Mouse (Mus musculus) liver, embryonic 13.5 days (tissue): ENCODE measurements at regions not wholly inside any gene's neighbourhood (a gene's known extent, or its start where the extent isn't known, plus 50 kb on each side); places are given as distances from the start of the nearest gene placed in this dataset.

Source experiments
- ATAC-seq: fragments of 200-750 bp; cut with Nextera tagmentation; 2 replicates; pipeline ENCODE4 v1.8.0; 2017; ENCODE audit warnings: low read depth, mild to moderate bottlenecking, moderate number of reproducible peaks, moderate library complexity
- DNase-seq: peaks from one replicate; pipeline ENCODE4 v3.0.0; 2022
- H3K27ac ChIP-seq: fragments of 300-500 bp; sonication (generic); 2 replicates; pipeline ENCODE4 v1.5.1; 2015; ENCODE audit warnings: moderate library complexity, mild to moderate bottlenecking, inconsistent platforms
- H3K27me3 ChIP-seq: fragments of 300-500 bp; sonication (generic); 2 replicates; pipeline ENCODE4 v1.6.1; 2015; ENCODE audit warnings: mild to moderate bottlenecking, inconsistent platforms
- H3K36me3 ChIP-seq: fragments of 300-500 bp; sonication (generic); 2 replicates; pipeline ENCODE4 v1.6.1; 2015; ENCODE audit warnings: mild to moderate bottlenecking, inconsistent platforms
- H3K4me1 ChIP-seq: fragments of 300-500 bp; sonication (generic); replicated peaks from 2 replicates; pipeline ENCODE4 v1.6.1; 2015; ENCODE audit warnings: inconsistent platforms
- H3K4me2 ChIP-seq: fragments of 300-500 bp; sonication (generic); 2 replicates; pipeline ENCODE4 v1.6.1; 2015; ENCODE audit warnings: inconsistent platforms, mild to moderate bottlenecking, moderate library complexity
- H3K4me3 ChIP-seq: fragments of 300-500 bp; sonication (generic); replicated peaks from 2 replicates; pipeline ENCODE4 v1.5.1; 2015; ENCODE audit warnings: mild to moderate bottlenecking, inconsistent platforms
- H3K9ac ChIP-seq: fragments of 300-500 bp; sonication (generic); 2 replicates; pipeline ENCODE4 v1.6.1; 2015; ENCODE audit warnings: mild to moderate bottlenecking, inconsistent platforms
- H3K9me3 ChIP-seq: fragments of 300-500 bp; sonication (generic); replicated peaks from 2 replicates; pipeline ENCODE4 v1.6.1; 2016; ENCODE audit warnings: inconsistent platforms
- WGBS: fragments of 180-500 bp; shearing (Covaris S2); methylation state at CpG from one replicate; pipeline ENCODE4 v1.1.7; 2015; ENCODE audit not compliant: insufficient replicate concordance; 5-methylcytosine and 5-hydroxymethylcytosine counted together

GRCm38 (mm10) chr11:114229196-114229595 is 162.3 kb upstream of the Sdk2 start:
- H3K36me3 ChIP-seq = no peaks in the 10 kb centered on the region
- no peak overlapping the region for H3K4me3 ChIP-seq
- WGBS = 66% methylated on average over 6 of the region's 6 CpGs
- H3K4me2 ChIP-seq = no peak overlapping the region
- ATAC-seq (no peak), DNase-seq (no peak)
- H3K27ac ChIP-seq = no peak overlapping the region
- no peak overlapping the region for H3K9ac ChIP-seq
- H3K4me1 ChIP-seq = no peaks in the 10 kb centered on the region
- H3K9me3 ChIP-seq = no peaks in the 10 kb centered on the region
- H3K27me3 ChIP-seq = no peaks in the 10 kb centered on the region

DNA sequence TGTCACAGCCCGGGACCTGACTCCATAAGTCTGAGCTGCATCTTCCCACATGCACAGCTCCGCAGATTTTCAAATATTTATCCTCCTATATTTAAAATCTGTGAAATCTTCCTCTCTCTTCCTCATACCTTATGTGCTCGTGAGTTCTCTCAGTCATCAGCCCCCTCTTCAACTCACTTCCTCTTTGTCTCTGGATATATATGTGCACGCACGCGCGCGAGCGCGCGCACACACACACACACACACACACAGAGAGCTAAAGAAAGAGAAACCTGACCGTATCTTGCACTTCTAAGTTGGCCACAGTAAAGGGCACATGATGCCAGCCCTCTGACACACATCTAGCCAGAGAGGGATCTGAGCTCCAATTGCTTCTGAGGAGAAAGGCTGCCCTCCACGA is 159.7 kb upstream of the Sdk2 start:
- 66% methylated on average over 13 of the region's 13 CpGs for WGBS
- H3K4me1 ChIP-seq = no peaks in the 10 kb centered on the region
- no peaks in the 10 kb centered on the region for H3K9me3 ChIP-seq
- H3K4me3 ChIP-seq = no peak overlapping the region
- H3K27me3 ChIP-seq = no peaks in the 10 kb centered on the region
- DNase-seq (no peak), ATAC-seq (no peak)
- H3K9ac ChIP-seq = no peak overlapping the region
- no peak overlapping the region for H3K4me2 ChIP-seq
- no peaks in the 10 kb centered on the region for H3K36me3 ChIP-seq
- no peak overlapping the region for H3K27ac ChIP-seq

GRCm38 (mm10) chr11:114224706-114225105 is 157.9 kb upstream of the Sdk2 start:
- ATAC-seq (no peak), DNase-seq (no peak)
- no peaks in the 10 kb centered on the region for H3K27me3 ChIP-seq
- 53% methylated on average over 2 of the region's 2 CpGs for WGBS
- no peak overlapping the region for H3K9ac ChIP-seq
- H3K36me3 ChIP-seq = no peaks in the 10 kb centered on the region
- no peak overlapping the region for H3K4me2 ChIP-seq
- H3K4me3 ChIP-seq = no peak overlapping the region
- H3K27ac ChIP-seq = no peak overlapping the region
- H3K4me1 ChIP-seq = no peaks in the 10 kb centered on the region
- no peaks in the 10 kb centered on the region for H3K9me3 ChIP-seq

DNA sequence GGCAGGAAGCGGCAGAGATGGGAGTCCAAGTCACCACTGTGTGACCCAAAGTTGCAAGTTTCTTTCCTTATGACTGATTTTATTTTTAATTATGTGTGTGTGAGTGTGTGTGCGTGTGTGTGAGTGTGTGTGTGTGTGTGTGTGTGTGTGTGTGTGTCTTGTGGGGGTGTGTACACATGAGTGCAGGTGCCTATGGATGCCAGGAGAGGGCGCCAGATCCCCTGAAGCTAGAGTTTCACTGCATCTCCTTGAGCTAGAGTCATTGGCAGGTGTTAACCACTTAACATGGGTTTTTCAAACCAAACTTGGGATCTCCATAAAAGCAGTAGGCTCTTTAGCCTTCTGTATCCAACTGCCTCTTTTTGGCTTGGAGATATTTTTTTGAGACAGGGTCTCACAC is 156.2 kb upstream of the Sdk2 start:
- ATAC-seq (no peak), DNase-seq (no peak)
- H3K36me3 ChIP-seq = no peaks in the 10 kb centered on the region
- H3K9me3 ChIP-seq = no peaks in the 10 kb centered on the region
- H3K27ac ChIP-seq = no peak overlapping the region
- no peaks in the 10 kb centered on the region for H3K4me1 ChIP-seq
- no peak overlapping the region for H3K9ac ChIP-seq
- WGBS = 49% methylated on average over 3 of the region's 3 CpGs
- no peak overlapping the region for H3K4me3 ChIP-seq
- H3K27me3 ChIP-seq = peaks cover under 1% of the 10 kb centered on the region; the same call in 1 of the 2 replicates
- no peak overlapping the region for H3K4me2 ChIP-seq

GRCm38 (mm10) chr11:114220466-114220865 is 153.6 kb upstream of the Sdk2 start:
- ATAC-seq (no peak), DNase-seq (no peak)
- Histone ChIP-seq H3K4me1 (peaks cover 6% of the 10 kb centered on the region), H3K4me3 (no peak overlapping the region), H3K9me3 (no peaks in the 10 kb centered on the region), H3K9ac (no peak overlapping the region), H3K4me2 (no peak overlapping the region), H3K36me3 (no peaks in the 10 kb centered on the region), H3K27ac (no peak overlapping the region), H3K27me3 (peaks cover 18% of the 10 kb centered on the region)
- 58% methylated on average over 2 of the region's 2 CpGs for WGBS

DNA sequence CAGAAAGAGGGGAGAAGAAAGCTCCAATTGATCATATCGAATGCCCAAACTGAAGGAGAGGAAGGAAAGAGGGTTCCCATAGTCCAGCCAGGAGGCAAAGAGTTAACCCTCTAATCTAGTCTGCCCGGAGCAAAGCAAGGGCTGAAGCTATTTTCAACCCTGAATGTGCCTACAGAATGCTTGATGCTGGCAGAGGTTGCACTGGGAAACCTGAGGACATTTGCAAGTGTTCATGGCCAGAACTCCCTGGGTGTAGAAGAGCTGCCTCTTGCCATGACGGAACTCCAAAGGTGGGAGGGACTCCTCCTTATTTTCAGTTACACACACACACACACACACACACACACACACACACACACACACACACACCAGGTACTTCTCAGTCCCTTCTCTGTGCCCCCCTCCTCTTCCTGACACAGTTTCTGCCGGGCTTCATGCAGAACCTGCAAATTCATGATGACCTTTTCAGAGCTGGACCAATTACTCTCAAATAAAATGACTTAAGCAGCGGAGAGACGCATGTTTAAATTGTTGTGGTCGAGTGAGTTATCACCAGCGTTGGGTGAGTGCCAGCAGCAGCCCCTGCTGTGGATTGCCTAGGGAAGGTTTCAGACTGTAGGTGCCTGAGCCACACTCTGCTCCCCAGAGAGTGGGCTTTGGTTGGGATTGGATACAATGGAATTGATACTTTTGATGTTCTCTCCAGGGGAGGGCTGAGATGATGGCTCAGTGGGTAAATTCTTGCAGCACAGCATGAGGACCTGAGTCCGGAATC is 152.1 kb upstream of the Sdk2 start:
- H3K27me3 ChIP-seq = peaks cover 18% of the 10 kb centered on the region
- no peak overlapping the region for H3K4me2 ChIP-seq
- peaks cover 6% of the 10 kb centered on the region for H3K4me1 ChIP-seq
- ATAC-seq (no peak), DNase-seq (no peak)
- no peak overlapping the region for H3K9ac ChIP-seq
- H3K4me3 ChIP-seq = no peak overlapping the region
- no peaks in the 10 kb centered on the region for H3K36me3 ChIP-seq
- 35% methylated on average over 9 of the region's 9 CpGs for WGBS
- H3K9me3 ChIP-seq = no peaks in the 10 kb centered on the region
- no peak overlapping the region for H3K27ac ChIP-seq

DNA sequence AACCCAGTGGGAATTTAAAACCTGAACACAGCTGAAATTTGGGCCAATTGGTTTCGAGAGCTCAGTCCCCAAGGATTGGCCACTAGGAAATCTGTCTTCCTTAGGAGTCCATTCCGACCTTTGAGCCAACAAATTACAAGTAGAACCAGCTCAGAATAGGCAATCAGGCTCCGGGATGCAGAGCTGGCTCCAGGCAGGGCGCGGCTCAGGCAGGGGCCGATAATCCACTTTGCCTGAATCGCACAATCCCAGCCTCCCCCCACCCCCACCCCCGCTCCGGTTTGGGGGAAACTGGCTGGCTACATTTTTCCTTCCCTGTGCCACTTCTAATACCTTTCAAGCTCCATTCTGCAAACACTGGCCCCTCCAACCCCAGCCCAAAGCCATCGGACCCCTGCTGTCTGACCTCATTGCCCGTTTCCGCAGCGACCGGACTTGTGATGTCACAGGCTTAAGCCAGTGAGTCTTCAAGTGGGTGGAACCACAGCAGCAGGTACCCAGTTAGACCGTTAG is 150.5 kb upstream of the Sdk2 start:
- peak overlapping the region; percentile 28; the same call in 1 of the 2 replicates for H3K4me3 ChIP-seq
- WGBS = 8% methylated on average over 15 of the region's 15 CpGs
- DNase-seq = no peak

GRCm38 (mm10) chr11:114216493-114216892 is 149.6 kb upstream of the Sdk2 start:
- 8% methylated on average over 7 of the region's 7 CpGs for WGBS
- ATAC-seq = no peak
- DNase-seq = no peak
- H3K9ac ChIP-seq = no peak overlapping the region
- no peak overlapping the region for H3K4me3 ChIP-seq
- H3K27me3 ChIP-seq = peaks cover 18% of the 10 kb centered on the region
- no peaks in the 10 kb centered on the region for H3K36me3 ChIP-seq
- H3K9me3 ChIP-seq = no peaks in the 10 kb centered on the region
- H3K4me1 ChIP-seq = peaks cover 6% of the 10 kb centered on the region
- H3K4me2 ChIP-seq = no peak overlapping the region
- no peak overlapping the region for H3K27ac ChIP-seq

More for the DNA sequence above, 150.5 kb upstream of the Sdk2 start:
- Histone ChIP-seq H3K4me1 (peaks cover 6% of the 10 kb centered on the region), H3K9ac (no peak overlapping the region), H3K27me3 (peaks cover 18% of the 10 kb centered on the region), H3K36me3 (no peaks in the 10 kb centered on the region), H3K27ac (no peak overlapping the region), H3K9me3 (no peaks in the 10 kb centered on the region), H3K4me2 (peak overlapping the region; percentile 41)
- no peak for ATAC-seq

- Histone ChIP-seq H3K27me3 (peaks cover 18% of the 10 kb centered on the region), H3K9ac (no peak overlapping the region), H3K4me3 (no peak overlapping the region), H3K4me2 (no peak overlapping the region), H3K27ac (no peak overlapping the region), H3K4me1 (peaks cover 6% of the 10 kb centered on the region), H3K9me3 (no peaks in the 10 kb centered on the region), H3K36me3 (no peaks in the 10 kb centered on the region)
- ATAC-seq (no peak), DNase-seq (no peak)
- whole genome bisulfite sequencing = 70% methylated on average over 8 of the region's 8 CpGs
Observed at GRCm38 (mm10) chr11:114215256-114215655, 148.4 kb upstream of the Sdk2 start.

DNA sequence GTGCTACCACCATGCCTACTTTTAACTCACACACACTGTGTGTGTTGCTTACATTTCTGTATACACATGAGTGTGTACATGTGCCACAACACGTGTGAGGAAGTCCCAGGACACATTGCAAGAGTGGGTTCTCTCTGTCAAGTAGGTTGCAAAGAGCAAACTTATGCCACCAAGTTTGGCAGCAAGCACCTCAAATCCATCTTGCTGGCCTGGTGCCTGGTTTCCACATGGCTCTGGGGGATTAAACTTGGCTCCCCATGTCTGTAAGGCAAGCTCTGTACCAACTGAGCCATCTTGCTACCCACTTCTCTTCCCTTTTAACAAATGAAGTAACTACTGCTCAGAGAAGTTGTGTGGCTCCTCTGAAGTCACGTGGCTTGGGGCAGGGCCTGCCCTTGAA is 145.3 kb upstream of the Sdk2 start:
- no peak for DNase-seq
- H3K4me3 ChIP-seq = no peak overlapping the region
- WGBS = 23% methylated on average over 2 of the region's 2 CpGs

GRCm38 (mm10) chr11:114205192-114205591 is 138.3 kb upstream of the Sdk2 start:
- Histone ChIP-seq H3K4me1 (no peaks in the 10 kb centered on the region; the same call in 1 of the 2 replicates), H3K9me3 (no peaks in the 10 kb centered on the region), H3K36me3 (no peaks in the 10 kb centered on the region), H3K9ac (no peak overlapping the region), H3K27me3 (no peaks in the 10 kb centered on the region), H3K4me3 (no peak overlapping the region), H3K4me2 (no peak overlapping the region), H3K27ac (no peak overlapping the region)
- ATAC-seq = no peak
- 35% methylated on average over 2 of the region's 2 CpGs for WGBS
- no peak for DNase-seq

More for the DNA sequence above, 145.3 kb upstream of the Sdk2 start:
- Histone ChIP-seq H3K27me3 (peaks cover 8% of the 10 kb centered on the region), H3K9me3 (no peaks in the 10 kb centered on the region), H3K36me3 (no peaks in the 10 kb centered on the region), H3K27ac (no peak overlapping the region), H3K4me1 (peaks cover 2% of the 10 kb centered on the region), H3K9ac (no peak overlapping the region), H3K4me2 (no peak overlapping the region)
- ATAC-seq = no peak

DNA sequence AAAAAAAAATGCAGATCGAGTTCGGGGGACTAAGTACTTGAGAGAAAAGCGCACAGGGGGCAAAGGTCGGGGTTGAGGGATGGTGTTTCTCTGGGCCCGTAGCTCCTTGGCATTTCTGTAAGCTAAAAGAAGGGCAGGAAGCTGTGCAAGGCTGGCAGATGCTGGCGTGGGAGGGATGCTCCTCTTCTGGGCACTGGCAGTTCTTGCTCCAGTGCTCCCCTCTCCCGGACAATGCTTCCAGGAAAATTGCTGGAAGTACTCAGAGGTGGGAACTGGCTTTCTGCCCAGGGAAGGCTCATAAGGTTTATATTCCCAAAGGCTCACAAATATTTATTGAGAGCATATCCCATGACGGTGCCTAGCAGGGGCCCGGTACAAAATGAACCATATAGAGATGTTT is 136.6 kb upstream of the Sdk2 start:
- DNase-seq (no peak), ATAC-seq (no peak)
- Histone ChIP-seq H3K4me2 (no peak overlapping the region), H3K9me3 (no peaks in the 10 kb centered on the region), H3K36me3 (no peaks in the 10 kb centered on the region), H3K4me3 (no peak overlapping the region), H3K27me3 (no peaks in the 10 kb centered on the region), H3K4me1 (peaks cover 4% of the 10 kb centered on the region; the same call in 1 of the 2 replicates), H3K27ac (no peak overlapping the region), H3K9ac (no peak overlapping the region)
- WGBS = 62% methylated on average over 9 of the region's 9 CpGs
